Mouse (Mus musculus): Measurements from ENCODE around the gene Tenm4. TPM values are rescaled to one million over a fixed set of nuclear protein-coding genes. Genes with fewer than 3 reads are reported as not detected.

The Tenm4 gene
- total RNA-seq (2023): 0.09 TPM in 1 of 2 replicates, not detected in the other

GRCm38 (mm10) chr7:96170924-96171595 is at the start of gene Tenm4:
TSS of gene Tenm4 (plus strand) at chr7:96171246.

GRCm38 (mm10) chr7:96951281-96952051 is 780.4 kb downstream of the Tenm4 start, which contains the start of gene Nars2:
TSS of gene Nars2 (plus strand) at chr7:96951505.

Data from neutrophil, adult 65 days (primary cell).